Mouse (Mus musculus): Measurements from ENCODE around the gene Gm21762.
"Not testable (repeated sequence)": the region's sequence is repeated elsewhere in the genome, so short reads cannot be mapped to it uniquely, and the experiment has no call there.

Gm21762 gene

DNA sequence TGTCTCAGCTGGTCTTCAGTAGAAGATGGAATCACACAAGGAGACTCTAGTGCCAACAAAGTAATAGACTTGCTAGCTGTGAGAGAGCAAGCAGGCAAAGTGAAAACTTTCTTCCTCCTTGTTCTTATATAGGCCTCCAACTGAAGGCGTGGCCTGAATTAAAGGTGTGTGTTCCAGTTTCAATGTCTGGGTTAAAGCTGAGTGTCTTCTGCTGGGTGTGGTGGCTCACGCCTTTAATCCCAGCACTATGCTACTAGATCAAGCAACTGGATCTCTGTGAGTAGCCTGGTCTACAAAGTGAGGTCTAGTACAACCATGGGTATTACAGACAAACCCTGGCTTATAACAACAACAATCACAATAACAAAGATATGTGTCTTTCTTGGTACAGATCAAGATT is at the start of gene Gm21762:
TSS of gene Gm21762 (minus strand) at position 101 of the 400 bp plus-strand sequence.
- not testable (repeated sequence) for DNase-seq

DNA sequence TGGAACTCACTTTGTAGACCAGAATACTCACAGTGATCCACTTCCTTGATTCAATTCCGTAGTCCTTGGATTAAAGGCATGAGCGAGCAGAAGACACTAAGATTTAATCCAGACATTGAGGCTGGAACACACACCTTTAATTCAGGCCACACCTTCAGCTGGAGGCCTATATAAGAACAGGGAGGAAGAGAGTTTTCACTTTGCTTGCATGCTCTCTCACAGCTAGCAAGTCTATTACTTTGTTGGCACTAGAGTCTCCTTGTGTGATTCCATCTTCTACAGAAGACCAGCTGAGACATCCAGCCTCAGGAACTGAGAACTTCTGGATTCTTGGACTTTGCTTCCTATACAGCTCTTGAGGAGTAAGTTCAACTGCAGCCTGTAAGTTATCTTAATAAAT is 47.1 kb upstream of the Gm21762 start, which contains the start of gene AF067061:
TSS of gene AF067061 (plus strand) at position 245 of the 400 bp plus-strand sequence.
- not testable (repeated sequence) for DNase-seq

DNA sequence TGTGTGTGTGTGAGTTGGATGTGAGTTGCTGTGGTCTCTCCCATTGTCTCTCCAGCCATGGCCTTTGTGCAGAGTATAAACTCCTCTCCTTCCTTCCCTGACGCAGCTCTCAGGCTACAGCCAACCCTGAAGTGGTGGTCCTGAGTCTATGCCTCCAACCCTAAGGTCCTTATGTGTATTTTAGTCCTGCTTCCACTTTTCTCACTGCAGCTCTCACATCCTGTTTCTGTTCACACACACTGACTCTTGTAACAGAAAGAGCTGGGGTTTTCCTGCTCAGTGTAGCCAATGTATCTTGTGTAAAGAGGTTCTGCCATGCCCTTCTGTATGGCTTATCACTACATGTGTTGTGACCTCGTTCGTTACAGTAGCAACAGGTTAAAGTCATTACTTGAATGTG is 44.0 kb upstream of the Gm21762 start:
- not testable (repeated sequence) for DNase-seq

DNA sequence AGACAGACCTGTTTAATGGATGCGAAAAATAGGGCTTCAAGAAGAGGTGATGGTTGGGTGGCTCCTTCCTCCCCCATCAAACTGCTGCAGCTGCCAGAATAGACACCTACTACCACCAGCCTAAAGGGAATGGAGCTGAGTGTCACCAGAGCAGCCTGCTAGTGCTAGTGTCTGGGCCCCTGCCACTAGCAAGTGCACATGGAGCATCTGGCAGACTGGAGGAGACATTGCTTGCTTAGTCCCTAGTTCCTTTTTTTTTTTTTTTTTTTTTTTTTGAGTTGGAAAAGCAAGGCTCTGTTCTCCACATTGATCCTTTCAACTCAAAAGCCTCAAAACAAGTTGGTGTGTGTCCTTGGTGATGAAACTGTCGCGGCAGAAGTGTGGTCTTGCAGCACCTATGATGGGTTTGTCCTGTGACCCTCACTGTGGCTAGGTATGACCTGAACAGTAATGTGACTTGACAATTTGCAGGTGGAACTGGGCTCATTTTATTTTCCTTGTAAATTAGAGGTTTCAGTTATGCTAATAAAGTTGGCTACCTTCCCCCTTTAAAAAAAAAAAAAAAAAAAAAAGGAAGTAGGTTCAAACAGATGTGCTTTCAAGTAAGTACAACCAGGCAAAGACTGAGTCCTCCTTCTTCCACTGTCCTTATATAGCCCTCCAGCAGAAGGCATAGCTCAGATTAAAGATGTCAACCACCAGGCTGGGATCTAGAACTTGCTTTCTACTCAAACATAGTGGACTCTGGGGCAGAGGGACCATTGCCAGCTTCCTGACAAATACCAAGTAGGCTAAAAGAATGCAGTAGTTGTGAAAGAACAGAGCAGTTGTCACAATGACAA is 43.3 kb upstream of the Gm21762 start:
- not testable (repeated sequence) for DNase-seq

DNA sequence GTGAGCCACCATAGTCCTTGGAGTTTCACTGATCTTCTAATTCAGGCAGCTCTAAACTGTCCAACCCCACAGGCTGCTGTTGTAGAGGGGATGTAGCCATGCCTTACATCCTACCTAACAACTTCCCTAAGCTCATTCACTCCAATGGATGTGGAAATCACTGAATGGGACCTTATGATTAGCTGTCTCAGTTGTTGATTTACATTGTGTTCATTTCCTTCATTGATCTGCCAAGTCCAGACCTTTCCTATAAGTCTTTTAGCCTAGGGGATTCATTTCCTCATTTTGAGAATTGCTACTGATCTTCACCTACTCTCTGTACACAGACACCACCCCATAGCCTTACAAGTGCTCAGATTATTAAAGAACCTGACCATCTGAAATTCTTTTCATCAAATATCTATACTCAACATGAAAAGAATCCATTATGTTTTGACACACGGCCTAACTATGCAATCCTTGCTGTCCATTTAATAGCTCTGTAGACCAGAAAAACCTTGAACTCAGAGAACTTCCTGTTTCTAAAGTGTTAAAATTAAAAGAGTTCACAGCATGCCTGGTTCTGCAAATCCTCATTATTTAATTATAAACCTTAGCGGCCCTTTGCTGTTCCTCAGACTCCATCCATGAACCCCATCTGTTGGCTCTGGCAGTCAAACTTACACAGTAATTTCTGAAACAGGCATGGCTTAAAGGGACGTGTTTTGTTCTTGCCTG is 35.6 kb upstream of the Gm21762 start:
- DNase-seq = not testable (repeated sequence)

DNA sequence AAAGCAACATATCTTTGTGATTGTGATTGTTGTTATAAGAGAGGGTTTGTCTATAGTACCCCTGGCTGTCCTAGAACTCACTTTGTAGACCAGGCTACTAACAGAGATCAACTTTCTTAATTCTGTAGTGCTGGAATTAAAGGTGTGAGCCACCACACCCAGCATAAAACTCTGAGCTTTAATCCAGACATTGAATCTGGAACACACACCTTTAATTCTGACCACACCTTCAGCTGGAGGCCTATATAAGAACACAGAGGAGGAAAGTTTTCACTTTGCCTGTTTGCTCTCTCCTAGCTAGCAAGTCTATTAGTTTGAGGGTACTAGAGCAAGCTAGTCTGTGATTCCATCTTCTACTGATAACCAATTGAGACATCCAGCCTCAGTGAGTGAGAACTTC is 23.1 kb upstream of the Gm21762 start, which contains the start of gene Gm21731:
TSS of gene Gm21731 (plus strand) at position 301 of the 400 bp plus-strand sequence.
- DNase-seq = not testable (repeated sequence)

DNA sequence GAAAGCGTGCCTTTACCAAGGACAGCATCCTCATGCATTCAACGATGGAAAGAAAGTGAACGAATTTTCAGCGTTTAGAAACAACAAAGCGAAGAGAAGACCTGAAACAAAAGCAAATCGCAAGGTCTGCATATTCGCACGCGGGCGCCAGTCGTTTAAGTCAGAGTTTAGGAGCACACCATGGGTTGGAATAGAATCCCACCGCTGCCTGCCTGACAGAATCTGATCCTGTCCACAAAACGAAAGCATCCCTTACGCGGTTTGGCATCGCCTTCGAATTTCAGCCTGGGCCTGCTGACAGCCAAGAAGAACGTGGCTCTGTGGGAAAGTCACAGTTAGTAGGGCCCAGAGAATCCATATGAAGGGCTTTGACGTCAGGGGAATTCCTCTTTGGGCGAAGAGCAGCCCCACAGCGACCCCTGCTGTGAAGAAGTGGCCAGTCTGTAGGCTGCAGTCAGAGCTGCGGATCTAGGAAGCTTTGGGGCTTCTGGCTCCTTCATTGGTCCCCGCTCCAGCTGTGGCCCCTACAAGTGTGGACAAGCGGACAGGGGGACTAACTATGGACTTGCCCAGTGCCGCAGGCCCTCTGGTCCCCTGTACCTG is 16.8 kb upstream of the Gm21762 start:
- DNase-seq = not testable (repeated sequence)

DNA sequence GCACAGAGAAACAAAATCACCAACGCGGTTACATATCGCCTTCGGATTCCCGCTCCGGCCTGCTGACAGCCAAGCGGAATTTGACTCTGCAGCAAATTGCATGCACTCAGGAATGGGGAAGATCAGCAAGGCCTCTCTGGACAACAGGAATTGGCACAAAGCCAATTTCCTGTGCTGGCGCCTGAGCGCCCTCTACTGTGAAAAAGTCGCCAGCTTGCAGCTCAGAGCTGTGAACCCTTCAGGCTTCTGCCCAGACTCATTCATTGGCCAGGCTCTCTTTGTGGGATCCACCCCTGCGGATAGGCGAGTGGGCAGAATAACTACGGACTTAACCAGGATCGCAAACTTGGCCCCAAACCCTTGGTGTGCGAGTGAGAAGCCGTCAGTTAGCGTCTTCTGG is 16.1 kb upstream of the Gm21762 start:
- DNase-seq = not testable (repeated sequence)

DNA sequence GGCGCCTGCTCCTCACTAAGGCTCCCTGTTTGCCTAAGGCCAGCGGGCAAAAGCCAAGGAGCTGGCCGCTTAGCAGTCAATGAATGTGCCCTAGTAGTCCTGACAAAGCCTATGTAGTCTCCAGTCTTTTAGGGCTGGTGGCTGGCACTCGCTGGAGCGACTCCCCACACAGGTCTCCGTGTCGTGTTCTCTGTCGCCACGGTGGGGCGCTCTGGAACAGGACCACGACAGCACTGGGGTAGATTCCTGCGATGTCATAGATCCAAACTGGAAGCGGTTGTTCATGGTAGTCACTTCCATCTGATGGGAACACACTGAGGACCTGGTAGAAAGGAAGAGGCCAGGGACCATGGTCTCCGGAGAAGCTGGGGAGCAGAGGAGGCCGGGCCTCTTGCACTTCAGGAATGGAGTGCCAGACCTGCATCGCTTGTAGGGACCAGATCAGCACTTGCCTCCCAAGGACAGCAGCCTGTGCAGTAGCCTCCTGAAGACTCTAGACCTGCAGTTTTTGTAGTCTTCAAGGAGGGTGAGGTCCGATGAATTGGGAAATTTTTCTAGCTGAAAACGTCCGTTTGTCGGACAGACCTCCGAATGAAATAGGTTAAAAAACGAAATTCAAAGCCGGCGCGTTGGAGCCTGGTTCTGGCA is 7.4 kb upstream of the Gm21762 start:
- DNase-seq = not testable (repeated sequence)

DNA sequence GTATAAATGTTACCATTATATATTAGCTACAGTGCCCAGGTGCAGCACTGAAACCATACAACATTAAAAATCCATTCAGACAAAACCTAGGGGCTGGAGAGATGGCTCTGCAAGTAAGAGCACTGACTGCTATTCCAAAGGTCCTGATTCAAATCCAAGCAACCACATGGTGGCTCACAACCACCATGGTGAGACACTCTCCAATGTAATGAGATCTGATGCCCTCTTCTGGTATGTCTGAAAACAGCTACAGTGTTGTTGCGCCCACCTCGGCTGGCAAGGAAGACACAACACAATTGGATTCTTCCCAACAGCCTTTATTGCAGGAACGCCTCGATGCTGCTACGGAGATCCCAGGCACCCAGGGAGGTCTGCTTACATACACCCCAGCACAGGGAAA is 5.2 kb upstream of the Gm21762 start:
- not testable (repeated sequence) for DNase-seq

DNA sequence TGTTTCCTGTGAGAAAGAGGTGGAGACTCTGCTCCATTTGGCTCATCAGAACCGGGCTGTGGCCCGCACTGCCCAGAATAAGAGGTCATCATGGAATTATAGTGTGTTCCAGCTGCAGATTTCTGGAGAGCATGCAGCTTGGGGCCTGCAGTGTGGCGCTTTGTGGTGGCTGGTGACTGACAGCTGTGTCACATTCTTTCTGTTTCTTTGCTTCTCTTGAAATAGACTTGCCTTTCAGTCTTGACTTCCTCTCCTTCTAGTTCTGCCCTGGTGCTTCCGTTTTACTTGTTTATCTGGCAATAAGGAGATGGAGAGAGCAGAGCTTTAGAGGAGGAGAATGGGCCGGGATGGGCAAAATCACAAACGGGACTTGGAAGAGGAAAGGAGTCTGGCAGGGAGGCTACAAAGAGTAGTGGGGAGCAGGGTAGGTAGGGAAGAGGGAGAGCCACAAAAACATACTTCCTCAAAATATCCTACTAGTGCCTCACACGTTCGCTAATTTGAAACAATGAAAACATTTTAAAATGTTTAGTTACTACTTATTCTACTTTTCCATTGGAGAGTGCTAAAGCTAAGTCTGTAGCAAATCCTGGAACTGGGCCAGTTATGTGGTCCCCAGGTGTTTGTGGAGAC is 19.4 kb downstream of the Gm21762 start:
- DNase-seq = not testable (repeated sequence)

DNA sequence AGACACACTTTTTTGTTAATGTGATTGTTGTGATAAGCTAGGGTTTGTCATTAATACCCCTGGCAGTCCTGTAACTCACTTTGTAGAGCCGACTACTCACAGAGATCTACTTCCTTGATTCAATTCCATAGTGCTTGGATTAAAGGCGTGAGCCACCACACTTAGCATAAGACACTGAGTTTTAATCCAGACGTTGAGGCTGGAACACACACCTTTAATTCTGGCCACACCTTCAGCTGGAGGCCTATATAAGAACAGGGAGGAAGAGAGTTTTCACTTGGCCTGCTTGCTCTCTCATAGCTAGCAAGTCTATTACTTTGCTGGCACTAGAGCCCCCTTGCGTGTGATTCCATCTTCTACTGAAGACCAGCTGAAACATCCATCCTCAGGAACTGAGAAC is 43.6 kb downstream of the Gm21762 start, which contains the start of gene Gm21818:
TSS of gene Gm21818 (plus strand) at position 301 of the 400 bp plus-strand sequence.
- not testable (repeated sequence) for DNase-seq

DNA sequence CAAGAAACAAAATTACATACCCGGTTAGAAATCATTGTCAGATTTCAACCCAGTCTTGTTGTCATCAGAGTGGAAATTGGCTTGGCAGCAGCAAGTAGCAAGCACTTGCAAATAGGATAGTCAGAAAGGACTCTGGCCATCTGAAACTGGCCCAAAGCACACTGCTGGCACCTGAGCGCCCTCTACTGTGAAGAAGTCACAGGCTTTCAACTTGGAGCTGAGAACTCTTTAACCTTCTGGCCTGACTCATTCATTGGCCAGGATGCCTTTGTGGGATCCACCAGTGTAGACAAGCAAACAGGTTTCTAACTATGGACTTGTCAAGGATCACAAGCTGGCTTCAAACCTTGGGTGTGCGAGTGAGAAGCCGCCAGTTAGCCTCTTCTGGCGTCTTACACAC is 47.4 kb downstream of the Gm21762 start:
- not testable (repeated sequence) for DNase-seq

Measured in right cerebral cortex, adult 18-20 months (tissue).